Mouse (Mus musculus): ENCODE data around the gene Ccdc30. TPM values are rescaled to one million over a fixed set of nuclear protein-coding genes. Genes with fewer than 3 reads are reported as not detected.

The Ccdc30 gene
- total and polyA plus RNA-seq, 3 experiments, result not detected

DNA sequence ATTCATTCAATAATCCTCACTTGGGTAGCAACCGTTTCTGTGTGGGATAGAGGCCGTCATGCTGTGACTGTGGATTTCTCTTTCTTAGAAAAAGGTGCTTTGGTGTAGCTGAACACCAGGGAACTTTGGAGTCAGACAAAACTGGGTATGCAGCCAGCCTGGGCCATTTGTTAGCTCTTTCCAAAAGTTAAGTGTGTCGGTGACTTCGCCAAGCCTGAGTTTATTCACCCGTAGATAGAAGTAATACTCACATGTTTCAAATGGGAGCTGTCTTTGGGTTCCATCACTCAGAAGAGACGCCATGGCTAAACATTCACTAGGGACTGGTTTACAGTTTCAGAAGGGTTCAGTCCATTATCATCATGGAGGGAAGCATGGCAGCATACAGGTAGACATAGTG lies 31.9 kb upstream of the Ccdc30 start:
- Histone ChIP-seq H3K27me3 (ENCODE audit: control insufficient read depth in 1 of 2, insufficient read depth in 2 of 2, low read length in 2 of 2) (no peaks in the 10 kb centered on the region), H3K36me3 (ENCODE audit: control insufficient read depth in 1 of 2, insufficient read depth in 2 of 2, low read length in 2 of 2) (no peaks in the 10 kb centered on the region), H3K9ac (ENCODE audit: control insufficient read depth, low read depth, low read length, poor library complexity, severe bottlenecking) (no peak overlapping the region), H3K27ac (ENCODE audit: control insufficient read depth, low read depth, low read length) (no peak overlapping the region), H3K4me1 (ENCODE audit: control insufficient read depth in 1 of 2, insufficient read depth in 2 of 2, low read length in 2 of 2) (no peaks in the 10 kb centered on the region), H3K9me3 (replicated peaks; ENCODE audit: insufficient read depth, low read length) (no peaks in the 10 kb centered on the region), H3K79me2 (ENCODE audit: control insufficient read depth, insufficient read depth, low read length, poor library complexity) (no peaks in the 10 kb centered on the region), H3K4me3 (ENCODE audit: control insufficient read depth in 1 of 2, insufficient read depth in 1 of 2, low read depth in 2 of 2, low read length in 2 of 2) (no peak overlapping the region)
- no peak for TF ChIP-seq TAL1 (IDR thresholded peaks at IDR 0.05; ENCODE audit: low read length)
- no peak for TF ChIP-seq POLR2AphosphoS2 (IDR thresholded peaks at IDR 0.05; ENCODE audit: low read length)
- no peak for TF ChIP-seq GATA1 (IDR thresholded peaks at IDR 0.05; ENCODE audit: low read depth, low read length)
- no peak for TF ChIP-seq RAD21 (IDR thresholded peaks at IDR 0.05; ENCODE audit: low read depth, low read length)
- TF ChIP-seq MYB (IDR thresholded peaks at IDR 0.05; ENCODE audit: low read depth, low read length), result no peak
- no peak for TF ChIP-seq SMC3 (IDR thresholded peaks at IDR 0.05; ENCODE audit: low read depth, low read length)
- TF ChIP-seq ZMIZ1 (IDR thresholded peaks at IDR 0.05; ENCODE audit: low read depth, low read length), result no peak
- DNase-seq (ENCODE audit: low read depth, low spot score), result no peak

DNA sequence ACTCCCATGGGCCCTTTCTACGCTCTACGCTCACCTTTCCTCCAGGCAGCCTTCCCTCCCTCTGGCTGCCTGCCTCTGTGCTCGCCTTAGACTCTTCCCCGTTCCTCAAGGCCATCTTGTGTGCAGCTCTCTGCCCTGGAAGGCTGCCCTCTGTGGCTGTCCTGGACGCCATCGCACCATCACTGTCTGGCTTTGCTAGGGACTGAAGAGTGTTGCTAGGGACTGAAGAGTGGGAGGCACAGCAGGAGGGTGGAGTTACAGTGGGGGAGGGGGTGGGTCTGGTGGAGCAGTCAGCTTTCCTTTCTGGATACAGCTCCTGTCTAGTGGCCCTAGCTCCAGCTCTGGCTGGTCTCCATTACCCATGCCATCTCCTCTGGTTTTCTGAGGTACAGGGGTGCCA lies 27.2 kb upstream of the Ccdc30 start:
- no peaks in the 10 kb centered on the region for H3K4me1 ChIP-seq (ENCODE audit: control insufficient read depth in 1 of 2, insufficient read depth in 2 of 2, low read length in 2 of 2)
- no peak overlapping the region for H3K4me3 ChIP-seq (ENCODE audit: control insufficient read depth in 1 of 2, insufficient read depth in 1 of 2, low read depth in 2 of 2, low read length in 2 of 2)
- no peaks in the 10 kb centered on the region for H3K36me3 ChIP-seq (ENCODE audit: control insufficient read depth in 1 of 2, insufficient read depth in 2 of 2, low read length in 2 of 2)
- no peak for DNase-seq (ENCODE audit: low read depth, low spot score)
- H3K9me3 ChIP-seq (replicated peaks; ENCODE audit: insufficient read depth, low read length), result no peaks in the 10 kb centered on the region
- H3K9ac ChIP-seq (ENCODE audit: control insufficient read depth, low read depth, low read length, poor library complexity, severe bottlenecking), result no peak overlapping the region
- H3K27me3 ChIP-seq (ENCODE audit: control insufficient read depth in 1 of 2, insufficient read depth in 2 of 2, low read length in 2 of 2), result no peaks in the 10 kb centered on the region; a peak in 1 of 4 replicates
- no peak overlapping the region for H3K27ac ChIP-seq (ENCODE audit: control insufficient read depth, low read depth, low read length)
- H3K79me2 ChIP-seq (ENCODE audit: control insufficient read depth, insufficient read depth, low read length, poor library complexity), result no peaks in the 10 kb centered on the region
- TF ChIP-seq ZKSCAN1 (IDR thresholded peaks at IDR 0.05; ENCODE audit: low read depth, low read length) (no peak), EP300 (IDR thresholded peaks at IDR 0.05; ENCODE audit: low read depth in 1 of 2, low read length in 2 of 2) (no peak), JUND (IDR thresholded peaks at IDR 0.05; ENCODE audit: low read depth, low read length) (no peak)

DNA sequence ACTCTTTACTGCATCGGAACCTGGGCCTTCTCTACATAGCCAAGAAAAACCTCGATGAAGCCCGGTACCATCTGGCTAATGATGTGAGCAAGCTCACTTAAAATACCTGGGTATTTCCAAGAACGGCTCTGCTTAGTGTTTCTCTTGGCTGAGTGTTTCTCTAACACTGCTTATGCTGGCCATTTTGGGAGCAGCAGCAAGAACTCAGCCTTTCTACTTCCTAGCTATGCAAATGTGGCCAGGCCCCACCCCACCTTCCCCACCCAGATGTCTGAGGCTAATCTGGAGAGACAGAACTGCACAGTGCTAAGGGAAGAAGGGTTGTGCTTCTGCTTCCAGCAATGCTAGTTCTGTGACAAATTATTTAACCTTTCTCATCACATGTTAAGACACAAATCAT lies 26.5 kb upstream of the Ccdc30 start:
- no peaks in the 10 kb centered on the region for H3K4me1 ChIP-seq (ENCODE audit: control insufficient read depth in 1 of 2, insufficient read depth in 2 of 2, low read length in 2 of 2)
- no peak overlapping the region for H3K27ac ChIP-seq (ENCODE audit: control insufficient read depth, low read depth, low read length)
- H3K9me3 ChIP-seq (replicated peaks; ENCODE audit: insufficient read depth, low read length), result no peaks in the 10 kb centered on the region
- no peaks in the 10 kb centered on the region for H3K36me3 ChIP-seq (ENCODE audit: control insufficient read depth in 1 of 2, insufficient read depth in 2 of 2, low read length in 2 of 2)
- TF ChIP-seq ZNF384 (IDR thresholded peaks at IDR 0.05; ENCODE audit: low read depth, low read length) (no peak), ETS1 (IDR thresholded peaks at IDR 0.05; ENCODE audit: low read depth, low read length) (no peak), NELFE (IDR thresholded peaks at IDR 0.05; ENCODE audit: low read depth, low read length) (no peak), RCOR1 (IDR thresholded peaks at IDR 0.05; ENCODE audit: low read depth, low read length) (no peak), MXI1 (IDR thresholded peaks at IDR 0.05; ENCODE audit: low read depth, low read length) (no peak), CHD1 (IDR thresholded peaks at IDR 0.05; ENCODE audit: low read depth, low read length) (no peak), EP300 (IDR thresholded peaks at IDR 0.05; ENCODE audit: low read depth in 1 of 2, low read length in 2 of 2) (no peak)
- no peaks in the 10 kb centered on the region for H3K79me2 ChIP-seq (ENCODE audit: control insufficient read depth, insufficient read depth, low read length, poor library complexity)
- no peaks in the 10 kb centered on the region; a peak in 1 of 4 replicates for H3K27me3 ChIP-seq (ENCODE audit: control insufficient read depth in 1 of 2, insufficient read depth in 2 of 2, low read length in 2 of 2)
- DNase-seq (ENCODE audit: low read depth, low spot score), result peak; percentile 12
- H3K4me3 ChIP-seq (ENCODE audit: control insufficient read depth in 1 of 2, insufficient read depth in 1 of 2, low read depth in 2 of 2, low read length in 2 of 2), result no peak overlapping the region
- H3K9ac ChIP-seq (ENCODE audit: control insufficient read depth, low read depth, low read length, poor library complexity, severe bottlenecking), result no peak overlapping the region
